Mouse (Mus musculus) thymus, postnatal 14 days (tissue): ENCODE measurements around the gene Cops6.

Experiments used
- DNase-seq: peaks from one replicate; pipeline ENCODE4 v3.0.0; 2021

Cops6 gene

GRCm38 (mm10) chr5:138160842-138161665, at the start of gene Cops6:
Gene Cops6 (plus strand): TSS chr5:138161071.
- DNase-seq = peak; percentile 96

GRCm38 (mm10) chr5:138116255-138117198, 44.3 kb upstream of the Cops6 start, which contains the start of gene Zscan21:
Gene Zscan21 (plus strand): TSS chr5:138116903.
- peak; percentile 92 for DNase-seq

- no peak for DNase-seq
Observed at GRCm38 (mm10) chr5:138117199-138118015, 43.5 kb upstream of the Cops6 start.

- no peak for DNase-seq
Observed at GRCm38 (mm10) chr5:138118041-138118440, 42.8 kb upstream of the Cops6 start.

- no peak for DNase-seq
Observed at GRCm38 (mm10) chr5:138132425-138133064, 28.3 kb upstream of the Cops6 start.

- DNase-seq = no peak
Observed at GRCm38 (mm10) chr5:138137257-138137656, 23.6 kb upstream of the Cops6 start.

- DNase-seq = peak; percentile 54
Observed at GRCm38 (mm10) chr5:138137935-138138549, 22.8 kb upstream of the Cops6 start.

- no peak for DNase-seq
Observed at GRCm38 (mm10) chr5:138138585-138138984, 22.3 kb upstream of the Cops6 start.

GRCm38 (mm10) chr5:138154390-138154789, 6.5 kb upstream of the Cops6 start:
- no peak for DNase-seq

GRCm38 (mm10) chr5:138155443-138155976, 5.4 kb upstream of the Cops6 start, which contains the start of gene Zfp113:
Gene Zfp113 (minus strand): TSS chr5:138155744.
- DNase-seq = peak; percentile 90

- no peak for DNase-seq
Observed at GRCm38 (mm10) chr5:138160224-138160762, 578 bp upstream of the Cops6 start.

- no peak for DNase-seq
Observed at GRCm38 (mm10) chr5:138163046-138163445, 2.2 kb downstream of the Cops6 start.

GRCm38 (mm10) chr5:138163610-138164009, 2.7 kb downstream of the Cops6 start:
- no peak for DNase-seq

GRCm38 (mm10) chr5:138165594-138165993, 4.7 kb downstream of the Cops6 start:
- DNase-seq = no peak

- DNase-seq = peak; percentile 93
Observed at GRCm38 (mm10) chr5:138170936-138171561, 10.2 kb downstream of the Cops6 start.

- peak; percentile 90 for DNase-seq
Observed at GRCm38 (mm10) chr5:138171695-138172491, 11.0 kb downstream of the Cops6 start, which contains the start of the genes Ap4m1 and Mcm7. Gene Ap4m1 (plus strand): TSS chr5:138172002. Gene Mcm7 (minus strand): TSS chr5:138172422.

GRCm38 (mm10) chr5:138173217-138173616, 12.3 kb downstream of the Cops6 start:
- DNase-seq = no peak

- DNase-seq = peak; percentile 86
Observed at GRCm38 (mm10) chr5:138186950-138187638, 26.2 kb downstream of the Cops6 start, which contains the start of the genes Taf6 and Cnpy4. Gene Taf6 (minus strand): TSS chr5:138187451. Gene Cnpy4 (plus strand): TSS chr5:138187485.
